Mouse (Mus musculus) cortical plate, adult 2 months (tissue): ENCODE data around the gene Fbxo41. TPM values are rescaled to one million over a fixed set of nuclear protein-coding genes. Genes with fewer than 3 reads are reported as not detected.
"Not testable (repeated sequence)": the region's sequence is repeated elsewhere in the genome, so short reads cannot be mapped to it uniquely, and the experiment has no call there.

Experiments
- H3K27ac ChIP-seq: fragments of 200-500 bp; 2 replicates; pipeline ENCODE4 v1.5.1; 2012; ENCODE audit warnings: low read length, control low read depth, inconsistent platforms; ENCODE audit not compliant: insufficient read depth
- H3K4me1 ChIP-seq: fragments of 200-500 bp; 2 replicates; pipeline ENCODE4 v1.6.1; 2011; ENCODE audit warnings: low read length; ENCODE audit not compliant: control insufficient read depth, insufficient read depth
- H3K4me3 ChIP-seq: fragments of 200-500 bp; 2 replicates; pipeline ENCODE4 v1.5.1; 2011; ENCODE audit warnings: mild to moderate bottlenecking, low read length, control low read depth; ENCODE audit not compliant: insufficient read depth
- CTCF ChIP-seq: fragments of 200-500 bp; IDR thresholded peaks from 2 replicates; pipeline ENCODE4 v1.5.1; 2011; ENCODE audit warnings: mild to moderate bottlenecking, control low read depth, low read length; ENCODE audit not compliant: insufficient read depth; ENCODE audit errors: extremely low read depth
- POLR2A ChIP-seq: fragments of 200-500 bp; IDR thresholded peaks from 2 replicates; pipeline ENCODE4 v1.6.1; 2011; ENCODE audit warnings: mild to moderate bottlenecking, low read length, control low read depth; ENCODE audit not compliant: insufficient read depth; ENCODE audit errors: extremely low read depth
- polyA plus RNA-seq: library from polyadenylated mRNA; depleted of rRNA; stranded (reverse); fragments of >200 nt; gene quantifications from 2 replicates; pipeline ENCODE4 v1.2.3, GENCODE M21; 2012

Gene Fbxo41
- polyA plus RNA-seq, 1 experiment: 57.6 TPM

GRCm38 (mm10) chr6:85451664-85452410, 51.0 kb downstream of the Fbxo41 start, which contains the start of gene Pradc1:
TSS of gene Pradc1 (minus strand) at chr6:85451970.
- Histone ChIP-seq H3K4me3 (peak within 1 kb of the TSS; percentile 78), H3K4me1 (peaks cover 5% of the 10 kb centered on the region), H3K27ac (peak within 1 kb of the TSS; percentile 75)
- TF ChIP-seq POLR2A (peak; percentile 70), CTCF (no peak)

- peak; percentile 33; the same call in 1 of the 2 replicates for TF ChIP-seq CTCF
- TF ChIP-seq POLR2A: 0 out of 2 replicates have a peak, but pooled peaks have one; percentile 8
- peaks cover 5% of the 10 kb centered on the region for H3K4me1 ChIP-seq
- peak within 1 kb of the TSS; percentile 75 for H3K27ac ChIP-seq
- peak within 1 kb of the TSS; percentile 78 for H3K4me3 ChIP-seq
Observed at GRCm38 (mm10) chr6:85450697-85451663, 51.8 kb downstream of the Fbxo41 start, which contains the start of gene Cct7. TSS of gene Cct7 (plus strand) at chr6:85451514.

- H3K27ac ChIP-seq: not testable (repeated sequence)
Observed at GRCm38 (mm10) chr6:85450140-85450539, 52.7 kb downstream of the Fbxo41 start.

GRCm38 (mm10) chr6:85447351-85447750, 55.4 kb downstream of the Fbxo41 start:
- H3K4me1 ChIP-seq: no peaks in the 10 kb centered on the region
- H3K27ac ChIP-seq: no peak overlapping the region
- H3K4me3 ChIP-seq: no peak overlapping the region
- TF ChIP-seq CTCF (no peak), POLR2A (no peak)

More at GRCm38 (mm10) chr6:85450140-85450539, 52.7 kb downstream of the Fbxo41 start:
- not testable (repeated sequence) for H3K4me1 ChIP-seq, H3K4me3 ChIP-seq

- Histone ChIP-seq H3K4me1 (no peaks in the 10 kb centered on the region), H3K27ac (no peak overlapping the region), H3K4me3 (no peak overlapping the region)
- TF ChIP-seq POLR2A (no peak), CTCF (no peak)
Observed at GRCm38 (mm10) chr6:85445286-85445685, 57.5 kb downstream of the Fbxo41 start.

GRCm38 (mm10) chr6:85444266-85444965, 58.4 kb downstream of the Fbxo41 start:
- no peak overlapping the region for H3K27ac ChIP-seq
- TF ChIP-seq CTCF (no peak), POLR2A (no peak)
- H3K4me3 ChIP-seq: no peak overlapping the region
- H3K4me1 ChIP-seq: no peaks in the 10 kb centered on the region

- TF ChIP-seq CTCF: no peak
- no peak for TF ChIP-seq POLR2A
- H3K4me1 ChIP-seq: no peaks in the 10 kb centered on the region
- no peak overlapping the region for H3K4me3 ChIP-seq
- no peak overlapping the region for H3K27ac ChIP-seq
Observed at GRCm38 (mm10) chr6:85443488-85444233, 59.1 kb downstream of the Fbxo41 start.

GRCm38 (mm10) chr6:85441142-85441541, 61.7 kb downstream of the Fbxo41 start:
- Histone ChIP-seq H3K4me3 (no peak overlapping the region), H3K4me1 (no peaks in the 10 kb centered on the region), H3K27ac (no peak overlapping the region)
- no peak for TF ChIP-seq CTCF
- no peak for TF ChIP-seq POLR2A

- no peak overlapping the region for H3K27ac ChIP-seq
- no peaks in the 10 kb centered on the region for H3K4me1 ChIP-seq
- TF ChIP-seq CTCF: no peak
- TF ChIP-seq POLR2A: no peak
- H3K4me3 ChIP-seq: no peak overlapping the region
Observed at GRCm38 (mm10) chr6:85436631-85437030, 66.2 kb downstream of the Fbxo41 start.
